ENCODE assay signal across 8 mouse cellular contexts in genomic region chr15:98617176-98617537, GRCm38 (mm10). TPM values are rescaled to one million over a fixed set of nuclear protein-coding genes. Genes with fewer than 3 reads are reported as not detected.
A peak's percentile ranks its signal among the peaks of the same experiment; 100 is the strongest.
DNase-seq lines count a peak whose midpoint lies in the region; ATAC-seq and TF ChIP-seq lines count a peak whose summit lies in the region.

No protein-coding gene starts in this region.

- peaks cover 1% of the 10 kb centered on the region; the same call in 1 of the 2 replicates for H3K4me1 ChIP-seq in heart, adult 2 months (ENCODE audit: control insufficient read depth, insufficient read depth, low read length)
- H3K4me1 ChIP-seq in liver, embryonic 11.5 days (replicated peaks; ENCODE audit: control insufficient read depth, insufficient read depth, low read length), result no peaks in the 10 kb centered on the region; the same call in 1 of the 2 replicates
- H3K4me1 ChIP-seq in neural tube, embryonic 12.5 days, result peaks cover 9% of the 10 kb centered on the region; the same call in 1 of the 2 replicates

- peak; percentile 48 for DNase-seq in A20 (ENCODE audit: low read depth, low spot score)
- DNase-seq in ZHBTc4 (ENCODE audit: low read depth, low spot score), result peak; percentile 88
- DNase-seq in embryo, embryonic 11 days, result peak; percentile 85
- DNase-seq in heart, adult 2 months, result peak; percentile 74 to 90
- peak; percentile 66 to 86 for DNase-seq in kidney, adult 8-10 months
- peak; percentile 79 for DNase-seq in liver, embryonic 11.5 days (ENCODE audit: low spot score)
- peak; percentile 78 for DNase-seq in thymus, postnatal 4 days

- no peak overlapping the region for H3K4me3 ChIP-seq in heart, adult 2 months
- H3K4me3 ChIP-seq in liver, embryonic 11.5 days (ENCODE audit: low read depth, low read length), result no peak overlapping the region
- H3K4me3 ChIP-seq in neural tube, embryonic 12.5 days, result no peak overlapping the region

- no peak for TF ChIP-seq POLR2A in heart, adult 2 months (IDR thresholded peaks at IDR 0.05; ENCODE audit: insufficient read depth, low read depth, low read length)

- no peaks in the 10 kb centered on the region; the same call in 1 of the 2 replicates for H3K79me2 ChIP-seq in heart, adult 2 months (replicated peaks; ENCODE audit: control insufficient read depth, insufficient read depth, low read length)

- WGBS in heart, adult 2 months, result under 1% methylated on average over 12 of the region's 12 CpGs
- 1% methylated on average over 12 of the region's 12 CpGs for WGBS in liver, embryonic 11.5 days
- WGBS in neural tube, embryonic 12.5 days, result 1% methylated on average over 12 of the region's 12 CpGs

- peak; percentile 98 for TF ChIP-seq CTCF in heart, adult 2 months (IDR thresholded peaks at IDR 0.05)

- no peaks in the 10 kb centered on the region for H3K27me3 ChIP-seq in heart, adult 2 months (ENCODE audit: control insufficient read depth, insufficient read depth, low read length)
- peaks cover 14% of the 10 kb centered on the region; the same call in 1 of the 2 replicates for H3K27me3 ChIP-seq in liver, embryonic 11.5 days (replicated peaks; ENCODE audit: control insufficient read depth, insufficient read depth, low read length)
- H3K27me3 ChIP-seq in neural tube, embryonic 12.5 days (replicated peaks), result 0 out of 2 replicates have a peak, but pooled peaks cover 2% of the 10 kb centered on the region

- TF ChIP-seq EP300 in heart, adult 2 months (IDR thresholded peaks at IDR 0.05; ENCODE audit: insufficient read depth, low read depth, low read length), result peak; percentile 79; the same call in 1 of the 2 replicates

- intact Hi-C loops in heart, adult 2 months (cut with DNase I), result loop anchor here (1.0 to 2.0 kb wide), 2 partner anchors 37 to 106 kb away; no protein-coding TSS in a partner anchor

- 0 out of 2 replicates have a peak overlapping the region, but pooled peaks have one; percentile 29 for H3K9ac ChIP-seq in heart, adult 2 months (ENCODE audit: low read depth, low read length)
- H3K9ac ChIP-seq in liver, embryonic 11.5 days (ENCODE audit: low read depth, low read length), result no peak overlapping the region
- no peak overlapping the region for H3K9ac ChIP-seq in neural tube, embryonic 12.5 days

- H3K36me3 ChIP-seq in heart, adult 2 months (ENCODE audit: control insufficient read depth, insufficient read depth, low read length), result no peaks in the 10 kb centered on the region
- H3K36me3 ChIP-seq in liver, embryonic 11.5 days (ENCODE audit: control insufficient read depth, insufficient read depth, low read length), result no peaks in the 10 kb centered on the region
- H3K36me3 ChIP-seq in neural tube, embryonic 12.5 days, result no peaks in the 10 kb centered on the region

- no peak overlapping the region for H3K27ac ChIP-seq in heart, adult 2 months
- H3K27ac ChIP-seq in liver, embryonic 11.5 days (ENCODE audit: low read depth, low read length), result no peak overlapping the region
- H3K27ac ChIP-seq in neural tube, embryonic 12.5 days, result no peak overlapping the region

- peak overlapping the region; percentile 36 for H3K4me2 ChIP-seq in liver, embryonic 11.5 days
- peak overlapping the region; percentile 38; the same call in 1 of the 2 replicates for H3K4me2 ChIP-seq in neural tube, embryonic 12.5 days (replicated peaks)

- H3K9me3 ChIP-seq in liver, embryonic 11.5 days (ENCODE audit: control insufficient read depth, low read length), result no peaks in the 10 kb centered on the region
- no peaks in the 10 kb centered on the region for H3K9me3 ChIP-seq in neural tube, embryonic 12.5 days

- no peak; the same call in 1 of the 2 replicates for ATAC-seq in liver, embryonic 11.5 days (replicated peaks; ENCODE audit: low FRiP score)
- ATAC-seq in neural tube, embryonic 12.5 days (ENCODE audit: low FRiP score, low read depth), result 0 out of 2 replicates have a peak, but pooled peaks have one; percentile 48

RNA-seq across cellular contexts. Expression of gene Adcy6, which starts 7.3 kb away (rescaled TPM):
- 100 to 1,000 TPM; 153 to 220 TPM for total RNA-seq in heart, adult 2 months (2021)
- 136 and 211 TPM in 2 replicates for polyA plus RNA-seq in heart, adult 2 months (2012; rRNA removed)
- 8.3 and 12.3 TPM in 2 replicates for polyA plus RNA-seq in liver, embryonic 11.5 days (2014; fragmentation: Nextera tagmentation; extraction: Ambion mirVana)
- 14.5 and 16.3 TPM in 2 replicates for polyA plus RNA-seq in neural tube, embryonic 12.5 days (2016; fragmentation: Nextera tagmentation; extraction: Ambion mirVana)

RNA-seq across cellular contexts. Expression of gene Cacnb3, which starts 13.5 kb away (rescaled TPM):
- 1 to 10 TPM; 2.6 to 2.7 TPM for total RNA-seq in heart, adult 2 months (2021)
- polyA plus RNA-seq in heart, adult 2 months (2012; rRNA removed), result 6.5 and 7.7 TPM in 2 replicates
- polyA plus RNA-seq in liver, embryonic 11.5 days (2014; fragmentation: Nextera tagmentation; extraction: Ambion mirVana), result 13.2 TPM in 2 replicates
- 108 and 127 TPM in 2 replicates for polyA plus RNA-seq in neural tube, embryonic 12.5 days (2016; fragmentation: Nextera tagmentation; extraction: Ambion mirVana)

RNA-seq across cellular contexts. Expression of gene Ddx23, which starts 45.5 kb away (rescaled TPM):
- 10 to 100 TPM; 47.9 to 55.4 TPM for total RNA-seq in heart, adult 2 months (2021)
- polyA plus RNA-seq in heart, adult 2 months (2012; rRNA removed), result 18.9 and 30.7 TPM in 2 replicates
- 18.8 and 19.4 TPM in 2 replicates for polyA plus RNA-seq in liver, embryonic 11.5 days (2014; fragmentation: Nextera tagmentation; extraction: Ambion mirVana)
- polyA plus RNA-seq in neural tube, embryonic 12.5 days (2016; fragmentation: Nextera tagmentation; extraction: Ambion mirVana), result 16.4 and 23.2 TPM in 2 replicates

RNA-seq across cellular contexts. Expression of gene 4930415O20Rik, which starts 46.4 kb away (rescaled TPM):
- 1 to 10 TPM; 1.6 to 2.1 TPM for total RNA-seq in heart, adult 2 months (2021)
- not detected in 2 replicates for polyA plus RNA-seq in heart, adult 2 months (2012; rRNA removed)
- 0.55 TPM in 1 of 2 replicates, not detected in the other for polyA plus RNA-seq in liver, embryonic 11.5 days (2014; fragmentation: Nextera tagmentation; extraction: Ambion mirVana)
- not detected in 2 replicates for polyA plus RNA-seq in neural tube, embryonic 12.5 days (2016; fragmentation: Nextera tagmentation; extraction: Ambion mirVana)

RNA-seq across cellular contexts. Expression of gene Ccnt1, which starts 46.4 kb away (rescaled TPM):
- 10 to 100 TPM; 26.8 to 27.6 TPM for total RNA-seq in heart, adult 2 months (2021)
- 9.3 and 15.4 TPM in 2 replicates for polyA plus RNA-seq in heart, adult 2 months (2012; rRNA removed)
- 56.0 and 56.3 TPM in 2 replicates for polyA plus RNA-seq in liver, embryonic 11.5 days (2014; fragmentation: Nextera tagmentation; extraction: Ambion mirVana)
- polyA plus RNA-seq in neural tube, embryonic 12.5 days (2016; fragmentation: Nextera tagmentation; extraction: Ambion mirVana), result 65.7 and 65.8 TPM in 2 replicates
